Mouse (Mus musculus) liver, embryonic 12.5 days (tissue): ENCODE measurements around the gene Prnp. TPM values are rescaled to one million over a fixed set of nuclear protein-coding genes. Genes with fewer than 3 reads are reported as not detected.

Source experiments
- ATAC-seq: fragments of 200-750 bp; cut with Nextera tagmentation; 2 replicates; pipeline ENCODE4 v1.8.0; 2017; ENCODE audit warnings: moderate number of reproducible peaks, mild to moderate bottlenecking, moderate library complexity
- H3K27ac ChIP-seq: fragments of 300-500 bp; sonication (generic); 2 replicates; pipeline ENCODE4 v1.5.1; 2016; ENCODE audit warnings: mild to moderate bottlenecking
- H3K27me3 ChIP-seq: fragments of 300-500 bp; sonication (generic); replicated peaks from 2 replicates; pipeline ENCODE4 v1.6.1; 2016; ENCODE audit warnings: mild to moderate bottlenecking, moderate library complexity
- H3K36me3 ChIP-seq: fragments of 300-500 bp; sonication (generic); 2 replicates; pipeline ENCODE4 v1.6.1; 2016; ENCODE audit warnings: mild to moderate bottlenecking, moderate library complexity
- H3K4me1 ChIP-seq: fragments of 300-500 bp; sonication (generic); 2 replicates; pipeline ENCODE4 v1.6.1; 2016
- H3K4me2 ChIP-seq: fragments of 300-500 bp; sonication (generic); 2 replicates; pipeline ENCODE4 v1.6.1; 2016; ENCODE audit warnings: mild to moderate bottlenecking, moderate library complexity
- H3K4me3 ChIP-seq: fragments of 300-500 bp; sonication (generic); 2 replicates; pipeline ENCODE4 v1.5.1; 2016; ENCODE audit warnings: mild to moderate bottlenecking, moderate library complexity
- H3K9ac ChIP-seq: fragments of 300-500 bp; sonication (generic); 2 replicates; pipeline ENCODE4 v1.6.1; 2016; ENCODE audit warnings: mild to moderate bottlenecking, moderate library complexity
- H3K9me3 ChIP-seq: fragments of 300-500 bp; sonication (generic); replicated peaks from 2 replicates; pipeline ENCODE4 v1.6.1; 2016; ENCODE audit warnings: mild to moderate bottlenecking, moderate library complexity
- WGBS: fragments of 180-500 bp; shearing (Covaris S2); methylation state at CpG from one replicate; pipeline ENCODE4 v1.1.7; 2016; ENCODE audit not compliant: insufficient replicate concordance; 5-methylcytosine and 5-hydroxymethylcytosine counted together
- polyA plus RNA-seq: library from polyadenylated mRNA; unstranded; fragments of >200 nt; fragmentation: Nextera tagmentation; extraction: Ambion mirVana; gene quantifications from 2 replicates; pipeline ENCODE4 v1.2.1, GENCODE M21; 2016

Prnp gene
- polyA plus RNA-seq, 1 experiment from 2014 or later = 37.9 TPM

DNA sequence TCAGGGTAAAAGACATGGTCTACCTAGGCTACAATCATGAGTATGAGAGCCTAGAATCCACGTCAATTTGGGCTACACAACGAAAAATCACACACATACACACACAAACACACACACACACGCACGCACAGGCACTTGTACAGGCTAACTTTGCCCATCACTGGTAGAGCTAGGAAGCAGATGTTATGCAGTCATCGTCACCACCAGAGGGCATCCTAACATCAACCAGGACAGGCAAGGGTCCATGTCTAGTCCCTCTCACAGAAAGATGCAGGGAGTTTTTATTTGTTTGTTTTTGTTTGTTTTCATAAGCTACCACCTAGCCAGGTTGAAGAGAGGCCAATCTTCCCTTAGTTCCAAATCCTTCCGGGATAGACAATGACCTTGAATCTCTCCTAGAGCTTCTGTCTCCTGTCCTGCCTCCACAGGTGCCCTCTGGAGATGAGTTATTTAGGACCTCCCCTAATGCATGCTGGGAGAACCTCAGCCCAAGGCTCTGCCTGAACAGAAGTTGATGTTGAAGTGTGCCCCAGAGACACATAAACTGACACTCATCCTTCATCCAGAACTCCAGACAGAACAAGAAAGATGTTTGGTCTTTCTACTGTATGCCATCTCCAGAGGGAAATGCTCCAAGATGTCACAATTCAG, 72.9 kb downstream of the Prnp start:
- WGBS = 9% methylated on average over 6 of the region's 6 CpGs
- 0 out of 2 replicates have a peak, but pooled peaks cover 5% of the 10 kb centered on the region for H3K9me3 ChIP-seq
- no peaks in the 10 kb centered on the region for H3K4me1 ChIP-seq
- H3K27me3 ChIP-seq = 0 out of 2 replicates have a peak, but pooled peaks cover 3% of the 10 kb centered on the region
- H3K27ac ChIP-seq = no peak overlapping the region
- H3K4me2 ChIP-seq = no peak overlapping the region
- no peak overlapping the region for H3K4me3 ChIP-seq
- no peak overlapping the region for H3K9ac ChIP-seq
- no peaks in the 10 kb centered on the region for H3K36me3 ChIP-seq
- no peak for ATAC-seq

DNA sequence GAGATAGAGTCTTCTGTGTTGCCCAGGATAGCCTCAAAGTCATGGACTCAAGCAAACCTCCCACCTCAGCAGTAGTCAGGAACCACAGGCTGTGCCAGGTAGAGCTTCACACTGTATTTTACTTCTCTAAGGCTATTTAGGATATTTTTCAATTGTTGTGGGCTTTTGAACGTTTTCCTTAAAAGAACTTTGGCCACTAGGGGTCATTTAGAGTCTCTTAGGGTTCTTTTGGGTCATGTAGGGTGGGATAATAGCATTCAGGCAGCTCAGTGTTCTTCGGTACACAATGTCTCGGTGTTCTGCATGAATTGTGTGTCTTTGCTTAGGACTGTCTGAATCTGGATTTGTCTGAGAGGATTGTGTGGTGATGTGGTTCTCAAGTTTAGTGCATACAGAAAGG, 78.2 kb downstream of the Prnp start:
- Histone ChIP-seq H3K9ac (no peak overlapping the region), H3K36me3 (no peaks in the 10 kb centered on the region), H3K27ac (no peak overlapping the region), H3K27me3 (no peaks in the 10 kb centered on the region), H3K4me2 (no peak overlapping the region), H3K4me1 (no peaks in the 10 kb centered on the region; the same call in 1 of the 2 replicates), H3K9me3 (no peaks in the 10 kb centered on the region), H3K4me3 (no peak overlapping the region)
- no peak for ATAC-seq
- 42% methylated on average over 3 of the region's 3 CpGs for WGBS

Other genes starting within 250 kb of the Prnp start
- not detected in 2 replicates for gene Erv3, start 50.2 kb upstream of the Prnp start, polyA plus RNA-seq
- not detected in 2 replicates for gene Prn, start within 50 bp of the Prnp start, polyA plus RNA-seq
- 0.41 and 0.84 TPM in 2 replicates for gene Prnd, start 40.9 kb downstream of the Prnp start, polyA plus RNA-seq
- gene Rassf2, start 120.3 kb downstream of the Prnp start, polyA plus RNA-seq = 3.1 and 3.5 TPM in 2 replicates
- gene Slc23a2, start 235.2 kb downstream of the Prnp start, polyA plus RNA-seq = 3.0 and 5.1 TPM in 2 replicates